Mouse (Mus musculus): ENCODE results near the gene Cd99l2.

DNA sequence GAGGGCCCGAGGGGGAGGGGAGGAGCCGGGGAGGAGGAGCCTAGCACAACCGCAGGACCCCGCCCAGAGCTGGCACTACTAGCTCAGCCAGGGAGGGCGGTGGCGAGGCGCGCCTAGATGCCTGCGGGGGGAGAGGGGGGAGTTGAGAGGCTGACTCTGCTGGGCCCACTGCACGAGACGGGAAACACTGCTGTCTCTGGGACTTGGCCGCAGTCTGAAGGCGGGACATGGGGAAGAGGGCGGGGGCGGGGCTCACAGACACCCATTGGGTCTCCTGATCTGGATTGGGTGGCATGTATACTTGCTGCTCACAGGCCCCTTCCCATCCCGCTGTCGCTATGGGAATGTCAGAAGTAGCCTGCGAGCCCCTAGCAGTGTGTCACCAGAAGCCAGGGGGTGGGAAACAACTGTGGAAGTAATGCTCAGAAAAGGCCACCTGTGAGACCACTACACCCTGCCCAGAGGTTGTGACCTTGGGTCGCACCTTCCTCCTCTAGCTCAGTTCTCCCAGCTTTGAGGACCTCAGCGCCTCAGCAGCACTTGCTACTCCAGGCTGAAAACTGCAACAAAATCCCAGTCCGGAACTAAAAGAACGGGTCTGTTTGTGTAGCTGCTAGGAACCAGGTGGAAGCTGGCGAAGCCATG is at the start of gene Cd99l2:
- TF ChIP-seq CTCF (IDR thresholded peaks at IDR 0.05; ENCODE audit: low read depth, low read length) (no peak), POLR2AphosphoS5 (IDR thresholded peaks at IDR 0.05; ENCODE audit: insufficient replicate concordance, low read depth, low read length) (no peak), GATA1 (IDR thresholded peaks at IDR 0.05; ENCODE audit: borderline replicate concordance, low read length) (no peak), GATA2 (IDR thresholded peaks at IDR 0.05; ENCODE audit: borderline replicate concordance, low read depth, low read length) (no peak), TAL1 (conservative IDR thresholded peaks at IDR 0.05; ENCODE audit: low read depth, low read length) (no peak)
